Mouse (Mus musculus) ES-E14 (cell line): ENCODE measurements around the gene G3bp2. TPM values are rescaled to one million over a fixed set of nuclear protein-coding genes. Genes with fewer than 3 reads are reported as not detected.

Experiments used
- DNase-seq: peaks from one replicate; pipeline ENCODE4 v3.0.0-alpha.2; 2013; ENCODE audit warnings: low read depth, low spot score
- H3K27ac ChIP-seq: 2 replicates; pipeline ENCODE4 v1.5.1; 2012; ENCODE audit warnings: low read depth, mild to moderate bottlenecking, low read length, moderate library complexity, mixed read lengths; ENCODE audit not compliant: poor library complexity, insufficient read depth, severe bottlenecking
- H3K36me3 ChIP-seq: 2 replicates; pipeline ENCODE4 v1.6.1; 2012; ENCODE audit warnings: mild to moderate bottlenecking, low read length, moderate library complexity, mixed read lengths; ENCODE audit not compliant: control insufficient read depth, poor library complexity, insufficient read depth, severe bottlenecking
- H3K4me1 ChIP-seq, 2 experiments: fragments of 150-350 bp in 1 of 2; sonication (generic) in 1 of 2; 2 replicates each; pipeline ENCODE4 v1.6.1; 2012; ENCODE audit warnings: low read length in 2 of 2, mild to moderate bottlenecking in 1 of 2, mixed read lengths in 1 of 2; ENCODE audit not compliant: control insufficient read depth in 2 of 2, insufficient read depth in 2 of 2, poor library complexity in 1 of 2
- H3K4me3 ChIP-seq, 2 experiments: fragments of 150-350 bp in 1 of 2; sonication (generic) in 1 of 2; 2 replicates each; pipeline ENCODE4 v1.5.1; 2012; ENCODE audit warnings: low read length in 2 of 2, low read depth in 1 of 2, mild to moderate bottlenecking in 1 of 2, mixed read lengths in 1 of 2; ENCODE audit not compliant: insufficient read depth in 1 of 2, poor library complexity in 1 of 2, severe bottlenecking in 1 of 2
- H3K9ac ChIP-seq: 2 replicates; pipeline ENCODE4 v1.6.1; 2012; ENCODE audit warnings: low read depth, mild to moderate bottlenecking, low read length, mixed read lengths; ENCODE audit not compliant: poor library complexity, insufficient read depth, severe bottlenecking
- H3K9me3 ChIP-seq: fragments of 150-350 bp; sonication (generic); 2 replicates; pipeline ENCODE4 v1.6.1; 2012; ENCODE audit warnings: low read depth, mild to moderate bottlenecking, low read length; ENCODE audit not compliant: control insufficient read depth, insufficient read depth
- CHD2 ChIP-seq: IDR thresholded peaks from 2 replicates; pipeline ENCODE4 v1.6.1; 2014; ENCODE audit warnings: mild to moderate bottlenecking, low read depth, low read length, inconsistent platforms
- HCFC1 ChIP-seq: IDR thresholded peaks from 2 replicates; pipeline ENCODE4 v1.6.1; 2012; ENCODE audit warnings: low read length, inconsistent platforms, borderline replicate concordance; ENCODE audit not compliant: insufficient read depth
- MAFK ChIP-seq: IDR thresholded peaks from 2 replicates; pipeline ENCODE4 v1.6.1; 2014; ENCODE audit warnings: mild to moderate bottlenecking, low read depth, low read length, inconsistent platforms; ENCODE audit not compliant: insufficient read depth
- ZC3H11A ChIP-seq: IDR thresholded peaks from 2 replicates; pipeline ENCODE4 v1.6.1; 2012; ENCODE audit warnings: low read depth, mild to moderate bottlenecking, inconsistent platforms, low read length, borderline replicate concordance
- ZNF384 ChIP-seq: IDR thresholded peaks from 2 replicates; pipeline ENCODE4 v1.6.1; 2012; ENCODE audit warnings: low read depth, low read length, inconsistent platforms
- in situ Hi-C, 2 experiments: fragments of 600-800 bp; cut with MboI; formaldehyde crosslinking; loops; one replicate each; pipeline ENCODE4 v1.15.1; 2025; ENCODE audit warnings: low sequenced_read_pairs in 2 of 2, inconsistent platforms in 1 of 2; ENCODE audit not compliant: unreplicated experiment in 2 of 2
- total RNA-seq: library from RNA; depleted of rRNA; stranded (reverse); fragments of 300-350 nt; gene quantifications from 2 replicates; pipeline ENCODE4 v1.2.3, GENCODE M21; 2012

G3bp2 gene
- total RNA-seq, 1 experiment: 266 TPM

- Histone ChIP-seq H3K27ac (peak overlapping the region; percentile 90; the same call in 1 of the 2 replicates), H3K9me3 (no peaks in the 10 kb centered on the region)
Observed at GRCm38 (mm10) chr5:92129321-92129768, 45.8 kb upstream of the G3bp2 start.

DNA sequence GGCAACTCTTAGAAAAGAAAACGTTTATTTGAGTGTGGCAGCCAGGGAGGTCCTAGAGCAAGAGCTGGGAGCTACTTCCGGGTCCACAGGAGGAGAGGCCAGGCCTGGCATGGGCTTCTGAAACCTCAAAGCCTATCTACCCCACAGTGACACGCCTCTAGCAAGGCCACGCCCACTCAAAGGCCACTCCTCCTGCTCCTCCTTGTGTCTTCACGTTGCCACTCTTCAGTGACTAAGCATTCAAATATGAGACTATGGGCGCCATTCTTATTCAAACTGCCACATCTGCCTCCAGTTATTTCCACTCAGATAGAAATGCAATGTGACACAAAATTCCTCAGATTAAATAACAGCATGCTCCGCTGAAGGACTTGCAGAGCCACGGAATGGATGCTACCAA lies 45.1 kb upstream of the G3bp2 start:
- peak overlapping the region; percentile 16; the same call in 1 of the 2 replicates for H3K9ac ChIP-seq
- peak; percentile 88 for TF ChIP-seq MAFK
- TF ChIP-seq ZC3H11A: no peak
- TF ChIP-seq ZNF384: no peak
- no peak for TF ChIP-seq CHD2
- TF ChIP-seq HCFC1: no peak
- DNase-seq: peak; percentile 97
- no peaks in the 10 kb centered on the region for H3K36me3 ChIP-seq
- in situ Hi-C loops: no loop called here
- peaks cover 7 to 15% of the 10 kb centered on the region in 2 experiments; a peak in 3 of 4 replicates for H3K4me1 ChIP-seq
- peak overlapping the region; percentile 90 for H3K27ac ChIP-seq
- no peaks in the 10 kb centered on the region for H3K9me3 ChIP-seq
- peak overlapping the region; percentile 35 to 58 for H3K4me3 ChIP-seq

More at GRCm38 (mm10) chr5:92129321-92129768, 45.8 kb upstream of the G3bp2 start:
- no peak for TF ChIP-seq ZC3H11A
- in situ Hi-C loops: no loop called here
- DNase-seq: no peak
- H3K4me1 ChIP-seq: peaks cover 7 to 15% of the 10 kb centered on the region in 2 experiments; a peak in 3 of 4 replicates
- no peaks in the 10 kb centered on the region for H3K36me3 ChIP-seq
- no peak overlapping the region for H3K4me3 ChIP-seq
- no peak overlapping the region for H3K9ac ChIP-seq

DNA sequence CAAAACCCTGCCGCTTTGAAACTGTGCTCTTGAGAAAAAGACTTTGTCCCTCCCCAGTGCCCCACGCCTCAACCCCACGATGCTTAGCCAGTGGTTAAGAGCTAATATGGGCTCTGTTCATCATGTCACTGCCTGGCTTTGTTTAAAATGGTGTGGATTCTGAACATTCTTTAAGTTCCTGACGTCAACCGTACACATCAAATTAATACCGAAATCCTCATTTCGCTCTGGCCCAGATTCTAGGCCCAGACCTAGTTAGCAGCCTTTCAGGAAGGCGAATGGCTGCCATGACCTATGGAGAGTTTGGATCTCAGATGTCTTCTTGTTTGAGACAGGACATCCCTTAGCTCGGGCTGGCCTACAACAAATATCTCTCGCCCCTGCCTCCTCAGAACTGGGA lies 44.2 kb upstream of the G3bp2 start:
- no peaks in the 10 kb centered on the region for H3K36me3 ChIP-seq
- H3K9ac ChIP-seq: peak overlapping the region; percentile 69; the same call in 1 of the 2 replicates
- in situ Hi-C loops: no loop called here
- no peak for TF ChIP-seq HCFC1
- no peak for TF ChIP-seq MAFK
- TF ChIP-seq ZNF384: no peak
- TF ChIP-seq ZC3H11A: no peak
- DNase-seq: no peak
- peak overlapping the region; percentile 6 to 53; a peak in 1 of 4 replicates for H3K4me3 ChIP-seq
- no peaks in the 10 kb centered on the region for H3K9me3 ChIP-seq
- peak overlapping the region; percentile 72; the same call in 1 of the 2 replicates for H3K27ac ChIP-seq
- peaks cover 7 to 11% of the 10 kb centered on the region in 2 experiments; a peak in 2 of 4 replicates for H3K4me1 ChIP-seq

DNA sequence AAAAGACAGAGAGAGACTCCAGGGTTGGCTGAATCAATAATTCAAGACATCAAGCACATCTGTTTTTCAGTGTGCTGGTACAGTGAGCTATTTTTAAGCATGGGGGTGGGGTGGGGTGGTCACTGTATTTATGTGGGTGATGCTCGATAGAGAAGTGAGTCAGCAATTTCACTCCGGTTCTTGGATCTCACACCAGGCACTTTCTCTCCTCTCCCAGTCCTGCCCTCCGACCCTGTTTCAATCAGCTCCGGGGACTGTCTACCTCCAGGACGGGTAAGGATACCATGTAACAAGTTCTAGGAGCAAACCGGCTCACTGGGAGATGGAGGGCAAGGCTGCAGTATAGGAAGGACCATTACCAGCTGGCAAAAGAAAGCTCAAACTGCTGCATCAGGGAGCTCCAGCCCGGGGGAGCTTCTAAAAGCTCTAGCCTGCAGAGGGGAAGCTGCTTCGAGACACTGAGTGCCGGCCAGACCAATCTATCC lies 43.7 kb upstream of the G3bp2 start:
- Histone ChIP-seq H3K4me1 (peaks cover 7 to 11% of the 10 kb centered on the region in 2 experiments; a peak in 2 of 4 replicates), H3K36me3 (no peaks in the 10 kb centered on the region), H3K4me3 (peak overlapping the region; percentile 6 to 53; a peak in 2 of 4 replicates), H3K9ac (peak overlapping the region; percentile 69), H3K27ac (peak overlapping the region; percentile 72), H3K9me3 (no peaks in the 10 kb centered on the region)
- peak; percentile 80 for TF ChIP-seq MAFK
- TF ChIP-seq HCFC1: no peak
- no peak for DNase-seq
- in situ Hi-C loops: no loop called here

DNA sequence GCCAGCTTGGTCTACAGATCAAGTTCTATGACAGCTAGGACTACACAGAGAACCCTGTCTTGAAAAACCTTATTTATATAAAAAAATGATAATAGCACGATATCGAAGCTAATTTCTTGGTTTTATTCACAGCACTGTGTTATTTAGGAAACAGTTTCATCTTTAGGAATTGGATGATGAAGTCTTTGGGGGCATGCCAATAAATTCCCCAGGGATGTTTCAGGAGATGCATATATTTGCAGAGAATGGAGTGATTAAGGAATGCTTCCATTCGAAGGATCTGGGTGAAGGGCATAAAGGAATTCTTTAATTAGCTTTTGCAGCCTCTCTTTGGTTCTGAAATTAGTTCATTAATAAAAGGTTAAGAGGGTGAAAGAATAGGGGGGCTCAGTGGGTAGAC lies 41.9 kb upstream of the G3bp2 start:
- Histone ChIP-seq H3K27ac (no peak overlapping the region), H3K9me3 (no peaks in the 10 kb centered on the region), H3K36me3 (no peaks in the 10 kb centered on the region), H3K4me1 (peaks cover 7 to 11% of the 10 kb centered on the region in 2 experiments; a peak in 2 of 4 replicates), H3K9ac (no peak overlapping the region), H3K4me3 (no peak overlapping the region)
- no peak for DNase-seq
- TF ChIP-seq ZC3H11A (no peak), ZNF384 (no peak), HCFC1 (no peak), MAFK (no peak), CHD2 (no peak)
- in situ Hi-C loops: no loop called here
